Mouse (Mus musculus) left cerebral cortex, adult 2 months (tissue): Measurements from ENCODE around the gene Mrps30. TPM values are rescaled to one million over a fixed set of nuclear protein-coding genes. Genes with fewer than 3 reads are reported as not detected.
"Not testable (repeated sequence)": the region's sequence is repeated elsewhere in the genome, so short reads cannot be mapped to it uniquely, and the experiment has no call there.

ENCODE experiments used
- DNase-seq, 2 experiments: peaks; one replicate each; pipeline ENCODE4 v3.0.0; 2021 to 2022; ENCODE audit warnings: low spot score in 2 of 2, mixed read lengths in 1 of 2; ENCODE audit errors: extremely low spot score in 1 of 2
- H3K27ac ChIP-seq: fragments of 200-600 bp; 2 replicates; pipeline ENCODE4 v1.8.1; 2022
- H3K4me3 ChIP-seq: fragments of 200-600 bp; 2 replicates; pipeline ENCODE4 v1.8.1; 2022
- CTCF ChIP-seq: fragments of 200-600 bp; IDR thresholded peaks from 2 replicates; pipeline ENCODE4 v1.8.1; 2022; ENCODE audit warnings: antibody characterized with exemption, mild to moderate bottlenecking, moderate library complexity
- intact Hi-C: fragments of 180-260 bp; cut with DNase I; formaldehyde crosslinking; loops from one replicate; pipeline ENCODE4 v1.15.1; 2025
- long read RNA-seq, 2 experiments: library from polyadenylated mRNA; stranded (forward); transcript quantifications; one replicate each; pipeline ENCODE4 v2.0.0; 2021; ENCODE audit warnings: borderline mapping rate in 2 of 2
- total RNA-seq, 2 experiments: library from RNA; stranded (reverse); gene quantifications; 2 replicates each; pipeline ENCODE4 v1.2.3; 2021

Gene Mrps30
- 10 to 100 TPM; 17.6 to 18.7 TPM for total RNA-seq
- long read RNA-seq, experiment 1, transcript Mrps30-201 (5 exons, 3,319 nt) = major isoform, 44 of 57 reads
- long read RNA-seq, experiment 1, partial matches to known transcripts = 4 of 57 reads
- long read RNA-seq, experiment 1, other reads (novel, unspliced or antisense) = 9 of 57 reads
- long read RNA-seq, experiment 2, transcript Mrps30-201 (5 exons, 3,319 nt) = major isoform, 25 of 36 reads
- long read RNA-seq, experiment 2, partial matches to known transcripts = 8 of 36 reads
- long read RNA-seq, experiment 2, other reads (novel, unspliced or antisense) = 3 of 36 reads

DNA sequence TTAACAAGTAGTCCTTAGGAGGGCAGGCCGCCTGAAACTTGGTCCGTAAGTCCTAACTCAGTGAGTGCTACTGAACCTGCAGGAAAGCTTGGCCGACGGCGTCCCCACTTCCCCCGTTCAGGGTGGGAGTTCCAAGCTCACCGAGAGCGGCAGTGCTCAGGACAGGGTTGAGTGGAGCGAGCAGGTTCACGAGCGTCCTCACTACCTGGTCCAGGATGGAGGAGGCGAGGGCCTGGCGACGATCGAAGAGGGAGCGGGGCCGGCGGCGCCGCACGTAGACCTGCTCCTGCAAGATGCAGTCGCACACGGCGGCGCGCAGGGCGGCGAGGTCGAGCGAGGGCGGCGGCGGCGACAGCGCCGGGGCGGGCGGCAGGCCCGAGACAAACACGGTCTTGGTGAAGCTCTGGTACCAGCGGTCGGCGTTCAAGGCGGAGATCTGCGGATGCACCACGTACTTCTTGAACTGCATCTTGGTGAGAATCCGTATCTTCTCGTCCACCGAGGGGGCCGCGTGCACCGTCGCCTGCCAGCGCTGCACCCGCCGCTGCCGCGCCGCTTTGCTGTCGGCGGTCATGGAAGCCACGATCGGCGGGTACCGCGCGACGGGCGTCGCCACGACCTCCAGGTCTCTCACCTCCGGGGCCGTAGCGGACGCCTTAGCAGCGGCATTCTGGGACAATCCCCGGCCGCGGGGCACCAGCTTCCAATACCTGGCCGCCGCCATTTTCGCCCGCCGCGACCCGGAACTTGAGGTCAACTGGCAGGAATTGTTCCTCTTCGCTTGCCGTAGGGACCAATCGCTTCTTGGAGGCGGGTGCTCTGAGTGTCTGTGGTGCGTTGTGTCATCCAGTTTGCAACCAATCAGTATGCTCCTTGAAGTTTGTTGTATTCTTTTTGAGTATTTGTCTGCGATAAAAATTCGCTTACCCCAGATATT lies at the start of gene Mrps30, which contains the start of gene B430218F22Rik:
TSS of gene Mrps30 (minus strand) at position 742 of the 937 bp plus-strand sequence.
TSS of gene B430218F22Rik (plus strand) at position 120 of the 937 bp plus-strand sequence.
- Histone ChIP-seq H3K27ac (peak within 1 kb of the TSS; percentile 88), H3K4me3 (peak within 1 kb of the TSS; percentile 72)
- intact Hi-C loops = no loop called here
- no peak for TF ChIP-seq CTCF
- DNase-seq = peak; percentile 93 to 95

DNA sequence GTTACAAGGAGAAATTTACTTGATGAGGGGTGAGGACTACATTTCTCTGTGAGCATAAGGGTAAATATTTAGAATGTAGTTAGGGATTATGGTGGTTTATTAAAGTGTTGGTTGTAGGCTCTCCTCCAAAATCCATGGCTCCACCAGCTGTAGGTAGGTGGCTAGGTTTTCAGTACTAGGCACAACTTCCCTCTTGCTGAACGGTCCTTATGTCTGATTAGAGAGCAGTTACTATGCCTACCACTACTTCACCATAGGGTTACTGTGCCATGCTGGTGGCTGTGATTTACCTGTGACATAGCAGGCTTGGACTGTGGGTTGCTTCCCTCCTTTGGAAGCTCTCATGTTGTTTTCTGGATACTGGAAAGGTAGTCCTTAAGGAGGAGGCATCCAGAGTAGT lies 33.8 kb upstream of the Mrps30 start:
- no peak for DNase-seq
- Histone ChIP-seq H3K27ac (no peak overlapping the region), H3K4me3 (no peak overlapping the region)
- intact Hi-C loops = no loop called here
- no peak for TF ChIP-seq CTCF

DNA sequence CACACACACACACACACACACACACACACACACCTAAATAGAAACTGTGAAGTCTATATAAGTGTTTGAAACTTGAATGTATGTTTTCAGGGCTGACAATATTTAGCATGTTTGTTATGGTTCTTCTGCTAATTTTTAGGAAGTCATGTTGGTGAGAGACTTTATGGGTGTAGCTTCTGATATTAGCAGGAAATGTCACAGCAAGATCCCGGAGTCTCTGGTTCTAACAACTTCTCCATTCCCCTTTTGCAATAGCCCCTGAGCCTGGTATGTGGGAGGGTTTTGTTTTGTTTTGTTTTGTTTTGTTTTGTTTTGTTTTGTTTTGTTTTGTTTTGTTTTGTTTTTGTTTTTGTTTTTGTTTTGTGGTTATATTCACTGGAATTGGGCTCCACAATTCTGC lies 33.4 kb upstream of the Mrps30 start:
- intact Hi-C loops = no loop called here
- no peak for TF ChIP-seq CTCF
- DNase-seq = no peak
- H3K4me3 ChIP-seq = no peak overlapping the region
- H3K27ac ChIP-seq = no peak overlapping the region

DNA sequence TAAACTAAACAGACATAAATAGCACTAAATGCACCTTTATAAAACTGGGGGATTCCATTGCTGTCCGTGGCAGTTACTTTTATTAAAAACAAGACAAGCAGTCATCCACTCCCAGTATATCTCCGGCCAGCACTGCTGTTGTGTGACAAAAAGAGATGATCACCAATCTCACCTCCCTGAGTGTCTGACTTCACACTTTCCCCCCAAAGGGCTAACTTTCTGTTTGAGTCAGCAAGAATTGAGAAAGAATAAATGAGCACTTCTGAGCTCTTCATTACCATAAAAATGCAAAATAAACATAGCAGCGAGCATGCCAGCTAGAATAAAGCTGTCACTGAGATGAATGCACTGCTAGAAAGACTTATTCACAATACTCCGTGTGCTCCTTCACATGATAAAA lies 31.1 kb upstream of the Mrps30 start:
- no peak overlapping the region for H3K27ac ChIP-seq
- no peak overlapping the region for H3K4me3 ChIP-seq
- intact Hi-C loops = no loop called here
- DNase-seq = no peak
- no peak for TF ChIP-seq CTCF

DNA sequence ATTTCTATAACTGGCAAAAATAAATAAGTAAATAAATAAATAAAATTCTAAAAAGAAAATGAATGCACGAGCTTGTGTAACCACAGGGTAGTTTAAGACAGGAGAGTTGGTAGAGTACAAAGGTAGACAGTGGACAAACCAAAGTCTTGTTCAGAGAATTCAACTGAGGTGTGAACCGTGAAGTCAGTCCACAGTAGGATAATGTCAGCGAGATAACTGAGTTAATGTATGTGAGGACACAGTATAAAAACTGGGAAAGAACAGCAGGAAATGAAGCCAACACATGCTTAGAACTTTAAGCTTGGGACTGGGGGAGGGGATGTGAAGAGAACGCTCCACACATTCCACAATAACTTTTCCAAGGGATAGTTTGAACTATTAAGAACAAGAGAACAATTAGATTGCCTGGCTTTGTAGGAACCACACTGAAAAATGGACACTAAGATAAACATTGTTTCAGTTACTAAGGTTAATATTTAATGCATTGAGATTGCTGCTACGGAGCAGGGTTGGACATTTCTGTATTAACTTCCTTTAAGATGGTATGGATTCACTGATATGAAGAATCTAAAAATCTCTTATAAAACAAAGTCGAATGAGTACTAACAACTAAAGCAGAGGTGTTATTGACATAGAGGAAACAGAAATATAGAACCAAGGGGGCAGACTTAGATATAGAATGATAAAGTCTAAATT lies 24.4 kb upstream of the Mrps30 start:
- no peak for TF ChIP-seq CTCF
- Histone ChIP-seq H3K4me3 (no peak overlapping the region), H3K27ac (no peak overlapping the region)
- intact Hi-C loops = no loop called here
- DNase-seq = no peak

DNA sequence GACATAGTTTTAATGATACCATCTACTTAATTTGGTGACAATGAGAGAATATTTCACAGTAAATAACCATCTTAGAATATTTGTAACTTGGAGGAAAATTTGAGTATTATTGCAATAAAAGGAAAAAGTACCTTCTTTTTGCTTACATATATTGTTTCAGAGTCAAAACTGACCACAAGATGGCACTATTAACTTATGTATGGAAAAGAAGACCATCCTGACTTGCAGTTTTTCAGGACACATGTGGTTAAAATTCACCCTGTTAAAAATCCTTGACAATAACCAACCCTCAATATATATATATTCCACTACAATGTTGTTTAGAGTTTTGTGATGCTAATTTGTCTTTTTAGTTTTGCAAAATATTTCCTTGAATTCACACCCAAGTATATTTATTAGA lies 16.5 kb upstream of the Mrps30 start:
- H3K27ac ChIP-seq = no peak overlapping the region
- intact Hi-C loops = loop anchor here (2.0 to 5.0 kb wide), 3 partner anchors 915 to 974 kb away; no protein-coding TSS in a partner anchor
- no peak overlapping the region for H3K4me3 ChIP-seq
- peak; percentile 77 for TF ChIP-seq CTCF
- DNase-seq = no peak

DNA sequence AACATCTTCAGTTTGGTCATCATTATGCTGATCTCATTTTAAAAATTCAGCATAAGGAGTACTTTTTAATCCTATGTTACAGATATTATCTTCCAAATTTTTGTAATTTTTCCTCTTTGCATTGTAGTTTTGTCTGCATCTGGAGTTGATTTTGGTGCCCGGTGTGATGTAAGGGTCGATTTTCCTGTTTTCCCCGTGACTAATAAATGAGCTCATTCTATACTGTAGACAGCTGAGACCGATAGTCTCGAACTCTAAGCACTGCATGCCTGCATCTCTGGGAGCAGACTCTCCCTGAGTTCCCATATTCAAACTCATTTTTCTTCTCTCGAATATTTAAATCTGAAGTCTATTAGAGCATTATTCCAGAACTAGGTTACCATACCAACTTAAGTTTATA lies 13.3 kb upstream of the Mrps30 start:
- Histone ChIP-seq H3K27ac (no peak overlapping the region), H3K4me3 (no peak overlapping the region)
- no peak for TF ChIP-seq CTCF
- intact Hi-C loops = loop anchor here (5.0 kb wide), 1 partner anchor 977 kb away; no protein-coding TSS in a partner anchor
- no peak for DNase-seq

DNA sequence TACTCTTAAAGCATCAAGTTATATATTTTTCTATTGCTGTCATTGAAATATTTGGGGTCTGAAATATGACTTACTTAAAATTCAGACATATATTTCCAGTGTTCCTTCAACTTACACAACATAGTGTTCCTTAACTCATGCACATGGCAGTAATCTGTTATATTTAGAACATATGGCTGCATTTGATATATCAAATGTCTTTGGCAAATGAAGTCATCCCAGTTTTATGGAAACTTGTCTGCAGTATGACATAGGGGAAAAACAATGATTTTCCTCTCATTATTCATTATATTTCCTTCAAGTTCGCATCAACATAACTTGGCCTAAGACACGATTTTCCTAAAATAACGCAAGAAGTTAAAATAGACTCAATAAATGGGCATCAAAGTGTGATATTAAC lies 8.8 kb upstream of the Mrps30 start:
- Histone ChIP-seq H3K27ac (no peak overlapping the region), H3K4me3 (no peak overlapping the region)
- no peak for TF ChIP-seq CTCF
- intact Hi-C loops = no loop called here
- DNase-seq = no peak

DNA sequence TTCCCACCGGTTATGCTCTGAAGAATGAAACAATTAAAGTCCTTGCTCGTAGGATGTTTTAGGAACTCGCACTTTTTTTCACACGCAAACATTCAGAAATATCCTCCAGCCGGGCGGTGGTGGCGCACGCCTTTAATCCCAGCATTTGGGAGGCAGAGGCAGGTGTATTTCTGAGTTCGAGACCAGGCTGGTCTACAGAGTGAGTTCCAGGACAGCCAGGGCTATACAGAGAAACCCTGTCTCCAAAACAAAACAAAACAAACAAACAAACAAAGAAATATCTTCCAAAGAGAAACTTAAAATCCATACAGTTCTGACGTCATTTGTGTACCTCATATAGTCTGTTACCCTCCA lies 373 bp upstream of the Mrps30 start:
- intact Hi-C loops, H3K27ac ChIP-seq, DNase-seq: not testable (repeated sequence)
- peak overlapping the region; percentile 72 for H3K4me3 ChIP-seq

DNA sequence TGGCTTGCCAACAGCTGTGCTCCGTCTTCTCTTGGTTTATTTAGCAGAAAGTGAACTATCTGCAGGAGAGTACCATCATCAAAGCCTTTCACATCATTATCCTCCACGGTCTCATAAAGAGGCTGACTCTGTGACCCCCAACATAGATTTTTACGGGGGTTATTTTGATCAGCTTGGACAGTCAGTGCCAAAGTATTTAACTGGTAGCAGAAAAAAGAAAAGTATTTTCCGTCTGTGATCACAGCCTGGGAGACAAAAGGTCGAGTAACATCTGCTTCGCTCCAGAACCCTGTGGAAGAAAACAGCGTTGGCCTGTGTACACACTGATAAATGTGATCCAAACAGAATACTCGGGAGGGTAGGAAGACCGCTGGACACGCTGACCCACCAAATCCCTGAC lies 6.7 kb downstream of the Mrps30 start:
- H3K27ac ChIP-seq = no peak overlapping the region
- no peak for DNase-seq
- H3K4me3 ChIP-seq = no peak overlapping the region
- no peak for TF ChIP-seq CTCF
- intact Hi-C loops = no loop called here

DNA sequence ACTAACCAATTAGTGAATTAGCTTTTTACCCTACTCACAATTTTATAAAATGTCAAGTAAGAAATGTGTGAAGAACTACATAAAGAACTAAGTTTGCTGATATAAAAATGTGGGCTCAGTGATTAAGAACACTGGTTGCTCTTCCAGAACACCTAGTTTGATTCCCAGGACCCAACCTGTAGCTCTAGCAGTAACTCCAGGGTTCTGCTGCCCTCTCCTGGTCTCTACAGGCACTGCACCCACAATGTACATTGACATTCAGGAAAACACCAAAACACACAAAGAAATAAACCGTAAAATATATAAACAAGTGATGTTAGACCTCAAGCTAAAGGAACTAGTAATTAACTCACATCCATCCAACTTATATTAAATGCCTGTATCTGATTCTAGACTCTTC lies 7.9 kb downstream of the Mrps30 start:
- Histone ChIP-seq H3K4me3 (no peak overlapping the region), H3K27ac (no peak overlapping the region)
- TF ChIP-seq CTCF = peak; percentile 95
- DNase-seq = peak; percentile 56 to 71
- intact Hi-C loops = loop anchor here (5.0 kb wide), 1 partner anchor 1042 kb away; no protein-coding TSS in a partner anchor

DNA sequence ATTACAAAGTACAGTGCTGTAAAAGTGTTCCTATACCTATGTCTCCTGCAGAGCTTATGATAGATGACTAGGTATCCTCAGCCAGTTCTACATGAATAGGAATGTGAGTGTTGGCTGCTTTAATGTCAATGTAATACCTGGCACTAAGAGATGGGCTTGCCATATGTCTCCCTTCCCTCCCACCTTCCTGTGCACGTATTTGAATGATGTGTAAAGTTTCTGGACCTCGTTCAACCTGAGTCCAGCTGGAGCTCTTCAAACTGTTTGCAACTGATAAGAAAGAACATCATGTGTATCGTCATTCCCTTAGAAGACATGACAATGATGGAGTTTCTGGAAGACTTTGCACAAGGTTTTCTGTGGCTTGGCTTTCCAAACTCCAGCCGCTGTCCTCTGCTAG lies 14.2 kb downstream of the Mrps30 start:
- no peak for TF ChIP-seq CTCF
- Histone ChIP-seq H3K4me3 (no peak overlapping the region), H3K27ac (no peak overlapping the region)
- no peak for DNase-seq
- intact Hi-C loops = no loop called here
